Mouse (Mus musculus) neural tube, embryonic 11.5 days (tissue): ENCODE measurements around the gene 4930442H23Rik. TPM values are rescaled to one million over a fixed set of nuclear protein-coding genes. Genes with fewer than 3 reads are reported as not detected.

ENCODE experiments used
- ATAC-seq: fragments of 200-750 bp; cut with Nextera tagmentation; 2 replicates; pipeline ENCODE4 v1.8.0; 2017; ENCODE audit warnings: moderate number of reproducible peaks, mild to moderate bottlenecking, moderate TSS enrichment, moderate library complexity; ENCODE audit not compliant: insufficient read depth, low FRiP score, low TSS enrichment
- DNase-seq: peaks from one replicate; pipeline ENCODE4 v3.0.0-alpha.2; 2015; ENCODE audit warnings: low spot score
- H3K27ac ChIP-seq: fragments of 300-500 bp; sonication (generic); 2 replicates; pipeline ENCODE4 v1.5.1; 2014; ENCODE audit warnings: low read depth, mild to moderate bottlenecking, low read length
- H3K27me3 ChIP-seq: fragments of 300-500 bp; sonication (generic); 2 replicates; pipeline ENCODE4 v1.6.1; 2014; ENCODE audit warnings: mild to moderate bottlenecking, low read length, mixed read lengths; ENCODE audit not compliant: control insufficient read depth, insufficient read depth
- H3K36me3 ChIP-seq: fragments of 300-500 bp; sonication (generic); 2 replicates; pipeline ENCODE4 v1.6.1; 2014; ENCODE audit warnings: mild to moderate bottlenecking, low read length, moderate library complexity, mixed read lengths; ENCODE audit not compliant: control insufficient read depth, insufficient read depth
- H3K4me1 ChIP-seq: fragments of 300-500 bp; sonication (generic); 2 replicates; pipeline ENCODE4 v1.6.1; 2014; ENCODE audit warnings: low read length, mixed read lengths; ENCODE audit not compliant: control insufficient read depth, insufficient read depth
- H3K4me2 ChIP-seq: fragments of 300-500 bp; sonication (generic); 2 replicates; pipeline ENCODE4 v1.6.1; 2014; ENCODE audit warnings: low read depth, mild to moderate bottlenecking, moderate library complexity
- H3K4me3 ChIP-seq: fragments of 300-500 bp; sonication (generic); 2 replicates; pipeline ENCODE4 v1.5.1; 2014; ENCODE audit warnings: low read depth, low read length
- H3K9ac ChIP-seq: fragments of 300-500 bp; sonication (generic); 2 replicates; pipeline ENCODE4 v1.6.1; 2014; ENCODE audit warnings: mild to moderate bottlenecking, low read length
- H3K9me3 ChIP-seq: fragments of 300-500 bp; sonication (generic); 2 replicates; pipeline ENCODE4 v1.6.1; 2016; ENCODE audit warnings: low read length; ENCODE audit not compliant: control insufficient read depth
- WGBS: fragments of 180-500 bp; shearing (Covaris S2); extraction: QIAGEN DNeasy Blood & Tissue Kit; methylation state at CpG from one replicate; pipeline ENCODE4 v1.1.7; 2014; 5-methylcytosine and 5-hydroxymethylcytosine counted together
- polyA plus RNA-seq: library from polyadenylated mRNA; unstranded; fragments of >200 nt; fragmentation: Nextera tagmentation; extraction: Ambion mirVana; gene quantifications from 2 replicates; pipeline ENCODE4 v1.2.1, GENCODE M21; 2014

Gene 4930442H23Rik
- polyA plus RNA-seq, 1 experiment from 2014 or later, result not detected

GRCm38 (mm10) chr10:81140717-81141454 lies 42.8 kb downstream of the 4930442H23Rik start:
- no peak overlapping the region for H3K4me3 ChIP-seq
- H3K4me2 ChIP-seq, result peak overlapping the region; percentile 20; the same call in 1 of the 2 replicates
- no peaks in the 10 kb centered on the region for H3K9me3 ChIP-seq
- ATAC-seq (no peak), DNase-seq (no peak)
- peaks cover 31% of the 10 kb centered on the region for H3K4me1 ChIP-seq
- peak overlapping the region; percentile 28 for H3K9ac ChIP-seq
- H3K27ac ChIP-seq, result no peak overlapping the region
- H3K36me3 ChIP-seq, result peaks cover 17% of the 10 kb centered on the region
- peaks cover 2% of the 10 kb centered on the region for H3K27me3 ChIP-seq
- 65% methylated on average over 10 of the region's 10 CpGs for WGBS

- Histone ChIP-seq H3K4me1 (peaks cover 38% of the 10 kb centered on the region), H3K27ac (no peak overlapping the region)
- ATAC-seq, result no peak
These were observed 43.6 kb downstream of the 4930442H23Rik start for GRCm38 (mm10) chr10:81140005-81140404.

GRCm38 (mm10) chr10:81139529-81139846 lies 44.2 kb downstream of the 4930442H23Rik start:
- H3K4me2 ChIP-seq, result no peak overlapping the region
- peaks cover 40% of the 10 kb centered on the region for H3K4me1 ChIP-seq
- ATAC-seq, result no peak
- no peaks in the 10 kb centered on the region for H3K9me3 ChIP-seq
- H3K4me3 ChIP-seq, result peak overlapping the region; percentile 88; the same call in 1 of the 2 replicates
- peaks cover 16% of the 10 kb centered on the region for H3K27me3 ChIP-seq
- no peak overlapping the region for H3K9ac ChIP-seq
- H3K36me3 ChIP-seq, result peaks cover 7% of the 10 kb centered on the region
- DNase-seq, result no peak
- WGBS, result 81% methylated on average over 4 of the region's 4 CpGs
- H3K27ac ChIP-seq, result no peak overlapping the region

More at GRCm38 (mm10) chr10:81140005-81140404, 43.6 kb downstream of the 4930442H23Rik start:
- Histone ChIP-seq H3K27me3 (peaks cover 10% of the 10 kb centered on the region), H3K36me3 (peaks cover 12% of the 10 kb centered on the region), H3K4me2 (peak overlapping the region; percentile 20), H3K9me3 (no peaks in the 10 kb centered on the region), H3K4me3 (peak overlapping the region; percentile 4; the same call in 1 of the 2 replicates), H3K9ac (no peak overlapping the region; the same call in 1 of the 2 replicates)
- DNase-seq, result no peak
- WGBS, result 63% methylated on average over 8 of the region's 8 CpGs

- ATAC-seq (no peak), DNase-seq (no peak)
- Histone ChIP-seq H3K4me1 (peaks cover 40% of the 10 kb centered on the region), H3K27me3 (peaks cover 21% of the 10 kb centered on the region), H3K27ac (no peak overlapping the region; the same call in 1 of the 2 replicates), H3K9me3 (no peaks in the 10 kb centered on the region), H3K4me3 (peak overlapping the region; percentile 88), H3K4me2 (peak overlapping the region; percentile 97), H3K36me3 (peaks cover 2% of the 10 kb centered on the region), H3K9ac (peak overlapping the region; percentile 86)
- 64% methylated on average over 11 of the region's 11 CpGs for WGBS
These were observed 44.7 kb downstream of the 4930442H23Rik start for GRCm38 (mm10) chr10:81138821-81139528.

GRCm38 (mm10) chr10:81138131-81138782 lies 45.4 kb downstream of the 4930442H23Rik start:
- peaks cover 40% of the 10 kb centered on the region for H3K4me1 ChIP-seq
- under 1% methylated on average over 23 of the region's 24 CpGs for WGBS

GRCm38 (mm10) chr10:81137252-81138130 lies 46.2 kb downstream of the 4930442H23Rik start:
- H3K4me1 ChIP-seq, result peaks cover 38% of the 10 kb centered on the region
- peak overlapping the region; percentile 97 for H3K4me2 ChIP-seq
- ATAC-seq (peak; percentile 87), DNase-seq (peak; percentile 96)
- WGBS, result under 1% methylated on average over 80 of the region's 89 CpGs
- no peaks in the 10 kb centered on the region for H3K9me3 ChIP-seq
- H3K27me3 ChIP-seq, result peaks cover 30% of the 10 kb centered on the region
- peak overlapping the region; percentile 86 for H3K9ac ChIP-seq
- H3K27ac ChIP-seq, result peak overlapping the region; percentile 82
- peak overlapping the region; percentile 88 for H3K4me3 ChIP-seq
- no peaks in the 10 kb centered on the region for H3K36me3 ChIP-seq

More at GRCm38 (mm10) chr10:81138131-81138782, 45.4 kb downstream of the 4930442H23Rik start:
- Histone ChIP-seq H3K27ac (peak overlapping the region; percentile 82), H3K4me2 (peak overlapping the region; percentile 97), H3K9ac (peak overlapping the region; percentile 86), H3K36me3 (no peaks in the 10 kb centered on the region), H3K4me3 (peak overlapping the region; percentile 88), H3K27me3 (peaks cover 28% of the 10 kb centered on the region), H3K9me3 (no peaks in the 10 kb centered on the region)
- ATAC-seq (no peak), DNase-seq (peak; percentile 48)

GRCm38 (mm10) chr10:81136706-81137231 lies 46.9 kb downstream of the 4930442H23Rik start:
- H3K4me3 ChIP-seq, result peak overlapping the region; percentile 88
- peak overlapping the region; percentile 89 for H3K9ac ChIP-seq
- DNase-seq (peak; percentile 85), ATAC-seq (peak; percentile 25)
- WGBS, result under 1% methylated on average over 49 of the region's 50 CpGs
- H3K27me3 ChIP-seq, result peaks cover 30% of the 10 kb centered on the region
- H3K9me3 ChIP-seq, result no peaks in the 10 kb centered on the region
- peak overlapping the region; percentile 100 for H3K4me2 ChIP-seq
- no peaks in the 10 kb centered on the region for H3K36me3 ChIP-seq
- H3K27ac ChIP-seq, result peak overlapping the region; percentile 93
- peaks cover 37% of the 10 kb centered on the region for H3K4me1 ChIP-seq
